Mouse (Mus musculus): ENCODE data around the gene Rgs10. TPM values are rescaled to one million over a fixed set of nuclear protein-coding genes. Genes with fewer than 3 reads are reported as not detected.
A peak's percentile ranks its signal among the peaks of the same experiment; 100 is the strongest.

Rgs10 gene
- polyA plus RNA-seq, 1 experiment from 2014 or later = 14.0 TPM

DNA sequence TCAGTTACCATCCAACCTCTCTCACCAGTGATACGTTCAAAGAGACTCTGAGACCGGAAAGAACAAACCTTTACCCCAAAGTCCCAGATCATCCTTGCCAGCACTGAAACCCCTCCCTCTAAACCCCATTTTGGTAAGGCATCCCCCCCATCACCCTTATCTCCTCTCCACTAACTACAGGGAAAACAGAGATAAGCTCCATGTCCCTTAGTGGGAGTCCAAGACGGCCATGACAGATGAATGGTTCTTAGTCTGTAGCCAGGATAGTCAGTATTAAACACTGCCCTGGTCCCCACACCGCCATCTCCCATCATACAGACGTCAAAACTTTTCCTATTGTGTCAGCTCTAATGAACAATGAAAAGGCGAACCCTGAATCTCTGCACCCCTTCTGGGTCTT lies 14.6 kb downstream of the Rgs10 start:
- H3K9me3 ChIP-seq = no peaks in the 10 kb centered on the region
- 84% methylated on average over 6 of the region's 6 CpGs for WGBS
- H3K4me2 ChIP-seq (replicated peaks) = no peak overlapping the region
- no peak overlapping the region for H3K27ac ChIP-seq
- H3K4me1 ChIP-seq = no peaks in the 10 kb centered on the region
- no peaks in the 10 kb centered on the region for H3K27me3 ChIP-seq
- H3K9ac ChIP-seq = no peak overlapping the region
- ATAC-seq (ENCODE audit: insufficient number of reproducible peaks, insufficient read depth, low FRiP score, low TSS enrichment) = no peak
- H3K36me3 ChIP-seq = no peaks in the 10 kb centered on the region
- no peak overlapping the region for H3K4me3 ChIP-seq

DNA sequence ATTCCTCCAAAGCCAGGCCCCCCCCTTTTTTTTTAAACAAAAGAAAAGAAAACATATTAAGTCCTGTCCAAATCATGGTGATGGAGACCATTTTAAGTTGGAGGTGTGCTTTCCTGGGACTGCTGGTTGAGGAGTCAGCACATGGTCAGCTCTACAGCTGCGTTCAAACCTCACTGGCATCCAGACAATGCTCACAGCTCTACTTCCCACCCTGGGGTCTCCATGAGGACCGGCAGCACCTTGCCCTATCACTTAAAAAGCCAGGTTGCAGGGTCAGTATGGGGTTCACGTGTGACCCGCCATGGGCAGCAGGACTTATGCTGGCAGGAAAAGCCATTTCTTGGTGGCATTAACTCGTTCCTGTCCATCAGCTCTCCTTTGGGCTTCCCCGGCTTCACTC lies 15.0 kb downstream of the Rgs10 start:
- Histone ChIP-seq H3K36me3 (no peaks in the 10 kb centered on the region), H3K4me1 (no peaks in the 10 kb centered on the region), H3K9me3 (no peaks in the 10 kb centered on the region), H3K27me3 (no peaks in the 10 kb centered on the region), H3K4me3 (no peak overlapping the region), H3K4me2 (replicated peaks) (no peak overlapping the region), H3K9ac (no peak overlapping the region), H3K27ac (no peak overlapping the region)
- WGBS = 78% methylated on average over 6 of the region's 6 CpGs
- ATAC-seq (ENCODE audit: insufficient number of reproducible peaks, insufficient read depth, low FRiP score, low TSS enrichment) = no peak

DNA sequence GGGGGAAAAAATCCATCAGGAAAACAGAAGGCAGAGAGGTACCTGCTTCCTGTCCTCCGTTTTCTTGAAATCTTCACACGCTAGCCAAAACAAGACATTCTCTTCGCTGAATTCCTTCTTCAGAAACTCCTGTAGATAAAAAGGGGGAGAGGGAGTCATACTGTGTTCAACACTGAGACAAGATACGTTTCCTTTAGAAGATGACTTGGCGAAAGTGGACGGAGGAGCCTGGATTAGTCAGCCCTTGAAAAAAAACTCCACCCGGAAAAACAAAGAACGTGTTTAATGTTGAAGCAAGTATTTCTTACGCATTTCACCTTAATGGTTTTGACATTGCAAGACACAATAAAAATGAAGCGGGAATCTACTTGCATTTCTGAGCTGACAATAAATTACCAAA lies 15.4 kb downstream of the Rgs10 start:
- no peaks in the 10 kb centered on the region for H3K36me3 ChIP-seq
- H3K4me3 ChIP-seq = no peak overlapping the region
- no peaks in the 10 kb centered on the region for H3K27me3 ChIP-seq
- no peak overlapping the region for H3K27ac ChIP-seq
- H3K9ac ChIP-seq = no peak overlapping the region
- 79% methylated on average over 10 of the region's 10 CpGs for WGBS
- H3K4me1 ChIP-seq = no peaks in the 10 kb centered on the region
- no peak overlapping the region for H3K4me2 ChIP-seq (replicated peaks)
- no peak for ATAC-seq (ENCODE audit: insufficient number of reproducible peaks, insufficient read depth, low FRiP score, low TSS enrichment)
- no peaks in the 10 kb centered on the region for H3K9me3 ChIP-seq

DNA sequence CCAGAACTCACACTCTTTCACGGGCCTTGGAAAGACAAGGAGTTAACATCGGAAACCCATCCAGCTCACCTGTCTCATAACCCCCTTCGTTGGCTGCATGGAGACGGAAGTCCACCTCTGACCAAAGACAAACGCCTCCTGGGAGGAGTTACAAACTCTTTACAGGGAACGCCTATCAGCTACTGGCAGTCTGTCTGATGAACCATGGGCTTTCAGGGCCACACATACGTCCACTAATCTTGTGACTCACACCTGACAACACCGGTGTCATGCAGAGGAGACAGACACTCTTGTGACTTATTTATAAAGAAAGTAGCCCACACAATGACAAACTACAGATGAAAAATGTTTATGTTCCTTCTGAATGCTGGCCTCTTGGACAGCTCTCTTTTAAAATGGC lies 16.0 kb downstream of the Rgs10 start:
- Histone ChIP-seq H3K9me3 (no peaks in the 10 kb centered on the region), H3K27me3 (no peaks in the 10 kb centered on the region), H3K9ac (no peak overlapping the region), H3K4me3 (no peak overlapping the region), H3K27ac (no peak overlapping the region), H3K4me2 (replicated peaks) (no peak overlapping the region), H3K4me1 (no peaks in the 10 kb centered on the region), H3K36me3 (no peaks in the 10 kb centered on the region)
- WGBS = 88% methylated on average over 8 of the region's 8 CpGs
- ATAC-seq (ENCODE audit: insufficient number of reproducible peaks, insufficient read depth, low FRiP score, low TSS enrichment) = no peak

- Histone ChIP-seq H3K4me2 (replicated peaks) (no peak overlapping the region), H3K4me3 (no peak overlapping the region), H3K36me3 (no peaks in the 10 kb centered on the region), H3K27me3 (no peaks in the 10 kb centered on the region), H3K9me3 (no peaks in the 10 kb centered on the region), H3K4me1 (no peaks in the 10 kb centered on the region), H3K27ac (no peak overlapping the region), H3K9ac (no peak overlapping the region)
- ATAC-seq (ENCODE audit: insufficient number of reproducible peaks, insufficient read depth, low FRiP score, low TSS enrichment) = no peak
- WGBS = 78% methylated on average over 4 of the region's 4 CpGs
Measured at GRCm38 (mm10) chr7:128398664-128399063, 19.9 kb downstream of the Rgs10 start.

- Histone ChIP-seq H3K27ac (no peak overlapping the region), H3K36me3 (no peaks in the 10 kb centered on the region), H3K4me1 (peaks cover 7% of the 10 kb centered on the region), H3K4me2 (replicated peaks) (no peak overlapping the region), H3K4me3 (no peak overlapping the region), H3K9me3 (no peaks in the 10 kb centered on the region), H3K27me3 (no peaks in the 10 kb centered on the region), H3K9ac (no peak overlapping the region)
- no peak for ATAC-seq (ENCODE audit: insufficient number of reproducible peaks, insufficient read depth, low FRiP score, low TSS enrichment)
- WGBS = 71% methylated on average over 2 of the region's 2 CpGs
Measured at GRCm38 (mm10) chr7:128397066-128397465, 21.5 kb downstream of the Rgs10 start.

DNA sequence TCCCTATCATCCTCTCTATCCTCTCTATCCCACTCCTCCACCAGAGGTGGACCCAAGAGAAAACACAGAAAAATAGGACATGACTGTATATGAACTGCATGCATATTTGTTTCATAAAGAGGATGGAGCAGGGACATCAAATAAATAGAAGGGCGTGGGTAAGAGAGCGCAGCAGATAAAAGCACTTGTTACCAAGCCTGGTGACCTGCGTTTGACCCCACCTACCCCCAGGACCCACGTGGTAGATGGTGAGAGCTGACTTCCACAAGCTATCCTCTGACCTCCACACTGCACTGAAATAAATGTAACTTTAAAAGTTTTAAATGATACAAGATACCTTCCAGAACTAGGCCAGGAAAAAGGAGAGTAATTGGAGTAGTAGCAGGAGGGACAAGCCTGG lies 24.8 kb downstream of the Rgs10 start:
- Histone ChIP-seq H3K36me3 (no peaks in the 10 kb centered on the region), H3K9ac (no peak overlapping the region), H3K4me3 (no peak overlapping the region), H3K4me1 (peaks cover 19% of the 10 kb centered on the region), H3K9me3 (no peaks in the 10 kb centered on the region), H3K4me2 (replicated peaks) (no peak overlapping the region), H3K27ac (no peak overlapping the region), H3K27me3 (no peaks in the 10 kb centered on the region)
- 65% methylated on average over 4 of the region's 4 CpGs for WGBS
- ATAC-seq (ENCODE audit: insufficient number of reproducible peaks, insufficient read depth, low FRiP score, low TSS enrichment) = no peak

DNA sequence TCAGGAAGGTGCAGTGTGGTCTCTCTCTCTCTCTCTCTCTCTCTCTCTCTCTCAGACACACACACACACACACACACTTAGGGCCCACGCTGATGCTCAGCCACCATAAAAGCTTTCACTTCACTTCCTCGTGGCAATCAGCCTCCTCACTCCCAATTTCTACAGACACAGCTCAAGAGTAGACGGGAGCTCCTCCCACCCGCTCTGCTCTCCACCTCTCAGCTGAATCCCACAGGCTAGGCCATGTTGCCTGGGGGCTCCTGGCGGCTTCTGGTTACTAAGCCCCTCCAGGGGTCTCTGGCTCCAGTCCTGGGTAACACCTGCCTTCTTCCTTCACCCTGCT lies 25.6 kb downstream of the Rgs10 start:
- ATAC-seq (ENCODE audit: insufficient number of reproducible peaks, insufficient read depth, low FRiP score, low TSS enrichment) = no peak
- Histone ChIP-seq H3K4me2 (replicated peaks) (no peak overlapping the region), H3K9me3 (no peaks in the 10 kb centered on the region), H3K4me1 (peaks cover 20% of the 10 kb centered on the region), H3K4me3 (no peak overlapping the region), H3K27ac (no peak overlapping the region), H3K36me3 (no peaks in the 10 kb centered on the region), H3K27me3 (no peaks in the 10 kb centered on the region), H3K9ac (no peak overlapping the region)
- WGBS = 39% methylated on average over 5 of the region's 5 CpGs

DNA sequence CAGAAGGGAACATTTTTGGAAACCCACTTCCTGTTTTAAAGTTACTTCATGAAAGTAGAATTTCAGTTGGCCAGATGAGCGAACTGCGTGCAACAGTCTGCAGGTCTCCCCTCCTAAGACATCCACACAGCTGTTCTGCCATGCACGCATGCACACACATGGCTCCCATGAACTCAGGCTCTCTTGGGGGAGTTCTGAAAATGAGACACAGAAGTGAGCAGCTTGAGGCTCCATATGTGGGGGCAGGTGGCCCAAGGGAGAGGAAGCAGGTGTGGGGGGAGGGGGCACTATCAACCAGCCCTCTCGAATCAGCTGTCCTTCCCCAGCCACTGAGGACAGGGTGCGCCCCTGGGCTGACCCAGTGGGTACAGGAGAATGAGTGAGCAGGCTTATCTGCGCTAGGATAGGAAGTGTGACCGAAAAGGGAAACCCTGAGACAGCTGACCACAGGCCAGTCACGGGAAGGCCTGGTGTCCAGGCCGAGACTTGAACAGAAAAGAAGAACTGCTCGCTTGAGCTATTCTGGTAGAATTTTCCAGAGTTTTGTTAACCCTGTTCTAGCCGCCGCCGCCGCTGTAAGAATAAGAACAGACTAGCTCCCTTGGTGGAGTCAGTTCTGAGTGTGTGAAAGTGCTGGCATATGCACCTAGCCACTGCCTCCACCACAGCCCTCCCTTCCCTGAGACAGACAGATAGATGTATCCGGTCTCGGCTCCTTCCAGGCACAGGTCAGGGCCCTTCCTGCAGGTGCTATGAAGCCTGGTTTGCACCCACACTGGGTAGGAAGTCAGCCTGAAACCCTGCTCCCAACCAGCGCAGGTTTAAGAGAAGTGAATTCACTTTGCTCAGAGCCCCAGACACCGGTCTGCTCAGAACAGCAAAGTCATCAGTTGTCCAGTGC lies 26.2 kb downstream of the Rgs10 start:
- H3K9ac ChIP-seq = no peak overlapping the region
- H3K36me3 ChIP-seq = no peaks in the 10 kb centered on the region
- H3K4me3 ChIP-seq = no peak overlapping the region
- 73% methylated on average over 18 of the region's 18 CpGs for WGBS
- no peak for ATAC-seq (ENCODE audit: insufficient number of reproducible peaks, insufficient read depth, low FRiP score, low TSS enrichment)
- no peaks in the 10 kb centered on the region for H3K27me3 ChIP-seq
- H3K9me3 ChIP-seq = no peaks in the 10 kb centered on the region
- peaks cover 20% of the 10 kb centered on the region for H3K4me1 ChIP-seq
- no peak overlapping the region for H3K4me2 ChIP-seq (replicated peaks)
- no peak overlapping the region for H3K27ac ChIP-seq

- Histone ChIP-seq H3K27ac (no peak overlapping the region), H3K9ac (no peak overlapping the region), H3K4me1 (peaks cover 20% of the 10 kb centered on the region), H3K27me3 (no peaks in the 10 kb centered on the region), H3K4me3 (no peak overlapping the region), H3K36me3 (no peaks in the 10 kb centered on the region), H3K9me3 (no peaks in the 10 kb centered on the region), H3K4me2 (replicated peaks) (no peak overlapping the region)
- ATAC-seq (ENCODE audit: insufficient number of reproducible peaks, insufficient read depth, low FRiP score, low TSS enrichment) = no peak; the same call in 1 of the 2 replicates
- 38% methylated on average over 12 of the region's 12 CpGs for WGBS
Measured at GRCm38 (mm10) chr7:128391267-128392057, 27.1 kb downstream of the Rgs10 start.

GRCm38 (mm10) chr7:128388968-128389367 lies 29.6 kb downstream of the Rgs10 start:
- Histone ChIP-seq H3K36me3 (no peaks in the 10 kb centered on the region), H3K27me3 (no peaks in the 10 kb centered on the region), H3K4me1 (peaks cover 20% of the 10 kb centered on the region), H3K4me2 (replicated peaks) (no peak overlapping the region), H3K4me3 (no peak overlapping the region), H3K9me3 (no peaks in the 10 kb centered on the region), H3K9ac (no peak overlapping the region), H3K27ac (0 out of 2 replicates have a peak overlapping the region, but pooled peaks have one; percentile 1)
- ATAC-seq (ENCODE audit: insufficient number of reproducible peaks, insufficient read depth, low FRiP score, low TSS enrichment) = no peak
- WGBS = 34% methylated on average over 7 of the region's 7 CpGs
